Mouse (Mus musculus) regulatory T cell (primary cell): ENCODE results near the gene Nrtn.

ENCODE experiments used
- in situ Hi-C: fragments of 300-600 bp; cut with MboI, MseI; formaldehyde crosslinking; loops from one replicate; pipeline ENCODE4 v1.15.1; 2025; ENCODE audit warnings: high pct_unique_total_duplicates

The Nrtn gene

GRCm38 (mm10) chr17:56723419-56724161 lies 33.7 kb downstream of the Nrtn start:
- in situ Hi-C loops, result no loop called here

- in situ Hi-C loops, result no loop called here
Measured at GRCm38 (mm10) chr17:56722441-56722840, 34.9 kb downstream of the Nrtn start.

DNA sequence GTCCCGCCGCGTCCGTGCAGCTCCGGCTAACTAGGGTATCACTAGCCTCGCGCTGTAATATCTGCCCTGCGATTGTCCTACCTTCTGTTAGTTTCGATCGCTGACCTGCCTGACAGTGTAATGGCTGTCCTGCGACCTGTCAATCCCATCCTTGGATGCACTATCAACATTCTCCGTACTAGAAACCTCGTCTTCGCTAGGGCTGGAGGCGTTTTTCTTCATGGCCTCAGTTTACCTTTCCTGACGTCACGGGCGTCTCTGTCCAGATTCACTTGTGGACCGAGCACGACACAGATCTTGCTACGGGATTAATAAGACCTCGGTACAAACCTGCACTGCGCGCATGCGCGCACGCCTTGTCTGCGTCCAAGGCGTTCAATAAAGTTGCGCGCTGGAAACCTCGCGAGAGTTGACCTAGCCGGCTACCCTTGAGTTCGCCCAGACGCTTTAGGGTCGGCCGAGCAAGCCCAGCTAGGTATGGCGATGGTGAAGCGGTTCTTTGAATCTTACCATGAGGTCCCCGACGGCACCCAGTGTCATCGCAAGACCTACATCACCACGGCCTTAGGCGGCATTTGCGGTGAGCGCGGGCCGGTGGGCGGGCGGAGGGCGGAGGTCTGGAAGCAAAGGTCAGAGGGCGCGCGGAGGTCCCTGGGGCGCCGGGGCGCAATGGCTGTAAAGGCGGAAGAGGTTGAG lies 39.8 kb downstream of the Nrtn start, which contains the start of the genes Ndufa11 and Vmac:
Gene Ndufa11, plus strand, starts transcription at position 405 of the 696 bp plus-strand sequence.
Gene Vmac, minus strand, starts transcription at position 660 of the 696 bp plus-strand sequence.
- in situ Hi-C loops, result no loop called here

DNA sequence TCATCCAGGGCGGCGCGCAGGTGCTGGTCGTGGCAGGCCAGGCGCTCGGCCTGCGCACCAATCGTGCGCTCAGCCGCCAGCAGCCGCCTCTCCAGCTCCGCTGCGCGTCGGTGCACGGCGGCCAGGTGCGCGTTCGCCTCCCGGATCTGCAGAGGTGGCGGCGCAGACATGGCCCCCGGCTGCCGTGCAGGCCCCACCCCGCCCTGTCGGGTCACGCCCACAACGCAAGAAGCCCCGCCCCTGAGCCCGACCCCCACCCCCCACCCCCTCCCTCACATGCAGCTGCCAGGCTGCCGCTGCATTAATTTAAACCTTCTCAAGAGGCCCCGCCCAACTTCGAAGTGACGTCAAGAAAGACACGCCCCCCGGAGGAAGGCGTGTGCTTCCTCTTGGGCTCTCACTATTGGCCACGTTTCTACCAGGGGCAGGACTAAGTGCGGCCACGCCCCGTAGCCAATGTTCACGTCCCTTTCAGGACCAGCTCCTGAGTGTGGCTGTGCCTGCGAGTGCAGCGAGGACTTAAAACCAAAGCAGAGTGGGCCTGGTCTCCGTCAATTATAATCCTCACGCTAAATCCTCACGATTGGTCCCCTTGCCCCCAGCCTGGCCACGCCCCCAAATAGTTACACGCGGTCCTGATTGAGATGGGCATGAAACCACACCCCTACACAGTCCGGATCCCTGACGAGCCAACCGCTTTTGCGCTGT lies 40.5 kb downstream of the Nrtn start:
- in situ Hi-C loops, result no loop called here

DNA sequence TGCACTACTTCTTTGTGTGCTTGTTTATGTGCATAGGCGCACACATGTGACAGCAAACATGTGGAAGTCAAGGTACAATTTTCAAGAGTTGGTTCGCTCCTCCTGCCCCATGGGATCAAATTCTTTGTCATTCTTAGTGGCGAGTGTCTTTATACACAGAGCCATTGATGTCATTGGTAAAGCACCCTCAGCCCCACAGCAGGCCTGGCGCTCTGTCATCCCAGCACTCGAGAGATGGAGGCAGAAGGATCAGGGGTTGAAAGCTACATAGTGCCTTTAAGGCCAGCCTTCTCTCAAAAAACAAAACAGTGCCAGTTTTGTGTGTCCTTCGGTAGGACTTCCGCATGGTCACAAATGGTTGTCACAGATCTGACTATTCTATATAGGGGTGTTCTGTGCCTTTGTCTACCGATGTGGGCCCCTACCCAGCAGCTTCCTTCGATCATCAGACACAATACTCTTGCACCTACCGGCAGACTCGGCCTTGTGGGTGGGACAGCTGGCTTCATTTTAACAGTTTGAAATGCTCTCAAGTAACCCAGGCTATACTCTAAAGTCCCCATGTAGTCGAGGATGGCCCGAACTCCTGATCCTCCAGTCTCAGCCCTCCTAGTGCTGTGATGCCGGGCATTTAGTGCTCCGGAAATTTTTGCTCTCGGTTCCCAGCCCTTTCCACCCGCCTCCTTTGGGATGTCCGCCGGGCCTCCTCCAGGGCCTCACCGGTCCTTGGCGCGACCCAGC lies 41.2 kb downstream of the Nrtn start:
- in situ Hi-C loops, result no loop called here

DNA sequence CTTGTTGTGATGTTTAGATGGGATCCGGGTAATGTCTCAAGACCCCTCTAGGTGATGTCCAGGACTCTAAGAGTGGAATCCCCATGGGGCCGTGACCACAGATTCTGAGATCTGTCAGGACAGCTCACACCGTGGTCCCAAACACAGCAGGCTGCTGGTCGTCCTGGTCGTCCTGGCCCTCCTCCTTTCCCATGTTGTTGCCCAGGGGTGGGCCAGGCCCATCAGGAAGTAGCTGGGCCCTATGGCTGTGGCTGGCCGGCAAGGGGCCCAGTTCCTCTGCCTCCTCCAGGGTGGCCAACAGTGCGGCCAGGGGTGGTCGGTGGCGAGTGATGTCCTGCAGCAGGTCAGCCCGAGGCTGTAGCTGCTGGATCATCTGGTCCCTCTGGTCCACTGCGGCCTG lies 42.0 kb downstream of the Nrtn start:
- in situ Hi-C loops, result no loop called here

DNA sequence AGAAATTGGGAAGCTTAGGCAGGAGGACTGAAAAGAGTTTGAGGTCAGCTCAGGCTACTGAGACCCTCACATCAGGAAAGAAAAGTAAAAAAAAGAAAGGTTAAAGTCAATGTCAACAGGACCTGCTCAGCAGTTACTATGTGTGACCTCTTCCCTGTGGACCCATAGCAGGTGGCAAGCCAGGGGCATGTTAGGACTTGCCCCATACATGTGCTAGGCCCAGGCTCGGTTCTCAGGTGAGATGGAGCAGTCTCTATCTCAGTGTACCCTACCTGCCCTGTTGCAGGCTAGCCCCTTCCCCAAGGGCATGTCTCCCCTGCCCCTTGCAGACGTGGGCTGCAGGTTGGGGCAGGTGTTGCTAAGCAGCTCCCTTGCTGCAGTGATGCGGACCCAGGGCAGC lies 47.6 kb downstream of the Nrtn start:
- in situ Hi-C loops, result no loop called here

- in situ Hi-C loops, result no loop called here
Measured at GRCm38 (mm10) chr17:56708692-56709091, 48.6 kb downstream of the Nrtn start.

- in situ Hi-C loops, result no loop called here
Measured at GRCm38 (mm10) chr17:56706515-56706914, 50.8 kb downstream of the Nrtn start.

DNA sequence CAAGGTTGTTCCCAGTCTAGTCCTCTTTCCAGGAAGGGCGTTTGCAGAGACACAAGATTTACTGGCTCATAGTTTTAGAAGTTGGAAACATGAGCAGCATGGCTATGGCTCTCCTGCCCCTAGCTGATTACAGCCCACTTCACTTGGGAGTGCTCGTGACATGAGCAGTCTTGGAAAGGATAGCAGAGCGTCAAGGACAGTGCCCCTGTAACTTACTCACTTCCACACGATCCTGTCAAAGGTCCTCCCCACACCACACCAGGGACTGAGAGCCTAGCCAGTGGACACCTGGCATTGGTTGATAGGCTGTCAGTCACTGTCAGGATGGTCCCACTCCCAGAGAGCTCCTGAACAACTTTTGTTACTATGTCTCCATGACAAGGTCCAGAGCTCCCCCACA lies 54.3 kb downstream of the Nrtn start:
- in situ Hi-C loops, result no loop called here
